Mouse (Mus musculus) midbrain, embryonic 12.5 days (tissue): ENCODE measurements around the gene Wdr46. TPM values are rescaled to one million over a fixed set of nuclear protein-coding genes. Genes with fewer than 3 reads are reported as not detected.

Experiments
- ATAC-seq: fragments of 200-750 bp; cut with Nextera tagmentation; 2 replicates; pipeline ENCODE4 v1.8.0; 2017; ENCODE audit warnings: low read depth, moderate TSS enrichment, moderate library complexity; ENCODE audit not compliant: low FRiP score
- H3K27ac ChIP-seq: fragments of 300-500 bp; sonication (generic); replicated peaks from 2 replicates; pipeline ENCODE4 v1.5.1; 2016; ENCODE audit warnings: mild to moderate bottlenecking
- H3K27me3 ChIP-seq: fragments of 300-500 bp; sonication (generic); 2 replicates; pipeline ENCODE4 v1.6.1; 2016; ENCODE audit warnings: mild to moderate bottlenecking
- H3K36me3 ChIP-seq: fragments of 300-500 bp; sonication (generic); 2 replicates; pipeline ENCODE4 v1.6.1; 2016
- H3K4me1 ChIP-seq: fragments of 300-500 bp; sonication (generic); 2 replicates; pipeline ENCODE4 v1.6.1; 2016
- H3K4me2 ChIP-seq: fragments of 300-500 bp; sonication (generic); replicated peaks from 2 replicates; pipeline ENCODE4 v1.6.1; 2016; ENCODE audit warnings: mild to moderate bottlenecking, moderate library complexity
- H3K4me3 ChIP-seq: fragments of 300-500 bp; sonication (generic); 2 replicates; pipeline ENCODE4 v1.5.1; 2016; ENCODE audit warnings: mild to moderate bottlenecking
- H3K9ac ChIP-seq: fragments of 300-500 bp; sonication (generic); replicated peaks from 2 replicates; pipeline ENCODE4 v1.6.1; 2016; ENCODE audit warnings: mild to moderate bottlenecking, moderate library complexity
- H3K9me3 ChIP-seq: fragments of 300-500 bp; sonication (generic); 2 replicates; pipeline ENCODE4 v1.6.1; 2016; ENCODE audit warnings: mild to moderate bottlenecking
- WGBS: fragments of 180-500 bp; shearing (Covaris S2); methylation state at CpG from one replicate; pipeline ENCODE4 v1.1.7; 2016; 5-methylcytosine and 5-hydroxymethylcytosine counted together
- polyA plus RNA-seq: library from polyadenylated mRNA; unstranded; fragments of >200 nt; fragmentation: Nextera tagmentation; extraction: Ambion mirVana; gene quantifications from 2 replicates; pipeline ENCODE4 v1.2.1, GENCODE M21; 2016

The Wdr46 gene
- polyA plus RNA-seq, 1 experiment from 2014 or later: 37.5 TPM

GRCm38 (mm10) chr17:33921361-33921760, 19.1 kb upstream of the Wdr46 start:
- H3K4me3 ChIP-seq: no peak overlapping the region
- peaks cover 16% of the 10 kb centered on the region; the same call in 1 of the 2 replicates for H3K36me3 ChIP-seq
- 90% methylated on average over 7 of the region's 7 CpGs for WGBS
- ATAC-seq: no peak
- H3K9me3 ChIP-seq: no peaks in the 10 kb centered on the region
- no peak overlapping the region for H3K9ac ChIP-seq
- H3K27me3 ChIP-seq: peaks cover 14% of the 10 kb centered on the region
- peaks cover 40% of the 10 kb centered on the region for H3K4me1 ChIP-seq
- no peak overlapping the region for H3K27ac ChIP-seq
- H3K4me2 ChIP-seq: no peak overlapping the region

DNA sequence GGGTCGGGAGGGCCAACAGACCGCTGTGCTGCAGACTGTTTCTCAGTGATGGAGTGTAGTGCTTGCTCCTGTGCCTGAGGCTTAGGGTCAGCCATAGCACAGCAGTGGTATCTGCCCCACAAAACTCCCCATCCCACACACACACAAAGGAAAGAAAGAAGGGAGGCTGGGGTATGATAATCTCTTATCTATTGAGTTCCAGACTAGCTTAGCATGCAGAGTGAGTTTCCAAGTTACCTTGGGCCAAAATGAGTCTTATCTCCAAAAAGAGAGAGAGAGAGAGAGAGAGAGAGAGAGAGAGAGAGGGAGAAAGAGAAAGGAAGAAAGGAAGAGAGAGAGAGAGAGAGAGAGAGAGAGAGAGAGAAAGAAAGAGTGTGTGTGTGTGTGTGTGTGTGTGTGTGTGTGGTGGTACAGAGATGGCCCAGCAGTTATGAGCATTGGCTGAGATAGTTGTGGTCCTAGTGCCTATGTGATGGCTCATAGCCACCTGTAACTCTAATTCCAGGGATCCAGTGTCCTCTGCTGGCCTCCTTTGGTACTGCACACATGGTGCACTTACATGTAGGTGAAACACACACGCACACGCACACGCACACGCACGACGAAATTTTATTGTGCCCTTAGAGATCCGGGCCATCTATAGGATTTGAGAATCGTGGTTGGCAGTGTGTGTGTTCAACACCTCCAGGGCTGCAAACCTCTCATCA, 15.7 kb upstream of the Wdr46 start:
- 83% methylated on average over 10 of the region's 10 CpGs for WGBS

DNA sequence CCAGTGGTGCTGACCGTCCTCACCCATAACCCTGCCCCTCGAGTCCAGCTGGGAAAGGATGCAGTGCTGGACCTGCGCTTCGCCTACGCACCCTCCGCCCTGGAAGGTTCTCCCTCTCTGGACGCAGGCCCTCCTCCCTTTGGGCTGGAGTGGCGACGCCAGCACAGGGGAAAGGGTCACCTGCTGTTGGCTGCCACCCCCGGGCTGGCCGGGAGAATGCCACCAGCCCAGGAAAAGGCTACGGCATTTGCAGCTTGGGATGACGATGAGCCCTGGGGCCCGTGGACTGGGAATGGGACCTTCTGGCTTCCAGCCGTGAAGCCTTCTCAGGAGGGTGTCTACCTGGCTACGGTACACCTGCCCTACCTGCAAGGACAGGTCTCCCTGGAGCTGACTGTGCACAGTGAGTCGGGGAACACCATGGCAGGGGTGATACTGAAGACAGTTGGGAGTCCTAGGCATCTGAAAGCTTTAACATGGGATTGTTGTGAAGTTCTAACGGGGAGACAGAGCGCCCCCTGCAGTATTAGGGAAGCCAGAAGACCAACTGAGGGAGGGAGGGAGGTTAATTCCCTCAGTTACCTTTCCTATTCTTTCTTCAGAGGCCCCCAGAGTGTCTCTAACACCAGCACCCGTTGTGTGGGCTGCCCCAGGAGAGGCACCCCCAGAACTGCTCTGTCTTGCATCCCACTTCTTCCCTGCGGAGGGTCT, 14.9 kb upstream of the Wdr46 start:
- Histone ChIP-seq H3K4me1 (peaks cover 20% of the 10 kb centered on the region), H3K36me3 (0 out of 2 replicates have a peak, but pooled peaks cover 7% of the 10 kb centered on the region), H3K9me3 (no peaks in the 10 kb centered on the region), H3K27me3 (no peaks in the 10 kb centered on the region), H3K27ac (no peak overlapping the region), H3K4me2 (no peak overlapping the region), H3K4me3 (no peak overlapping the region), H3K9ac (no peak overlapping the region)
- no peak for ATAC-seq
- WGBS: 86% methylated on average over 21 of the region's 21 CpGs

More for the DNA sequence above, 15.7 kb upstream of the Wdr46 start:
- Histone ChIP-seq H3K4me1 (peaks cover 26% of the 10 kb centered on the region), H3K4me3 (no peak overlapping the region), H3K9me3 (no peaks in the 10 kb centered on the region), H3K27ac (no peak overlapping the region), H3K27me3 (no peaks in the 10 kb centered on the region), H3K9ac (no peak overlapping the region), H3K4me2 (no peak overlapping the region), H3K36me3 (0 out of 2 replicates have a peak, but pooled peaks cover 7% of the 10 kb centered on the region)
- ATAC-seq: no peak

- Histone ChIP-seq H3K36me3 (0 out of 2 replicates have a peak, but pooled peaks cover 7% of the 10 kb centered on the region), H3K27ac (no peak overlapping the region), H3K27me3 (no peaks in the 10 kb centered on the region), H3K4me2 (no peak overlapping the region), H3K9ac (0 out of 2 replicates have a peak overlapping the region, but pooled peaks have one; percentile 0), H3K4me1 (peaks cover 22% of the 10 kb centered on the region), H3K9me3 (no peaks in the 10 kb centered on the region), H3K4me3 (no peak overlapping the region)
- no peak for ATAC-seq
- 71% methylated on average over 17 of the region's 17 CpGs for WGBS
Observed at GRCm38 (mm10) chr17:33926207-33926932, 14.1 kb upstream of the Wdr46 start.

- H3K4me3 ChIP-seq: peak overlapping the region; percentile 81
- 64% methylated on average over 21 of the region's 21 CpGs for WGBS
- peak overlapping the region; percentile 97 for H3K4me2 ChIP-seq
- H3K36me3 ChIP-seq: peaks cover 23% of the 10 kb centered on the region
- no peaks in the 10 kb centered on the region for H3K27me3 ChIP-seq
- H3K4me1 ChIP-seq: peaks cover 23% of the 10 kb centered on the region
- H3K9ac ChIP-seq: peak overlapping the region; percentile 90
- no peak for ATAC-seq
- H3K9me3 ChIP-seq: no peaks in the 10 kb centered on the region
- no peak overlapping the region for H3K27ac ChIP-seq
Observed at GRCm38 (mm10) chr17:33928251-33928947, 12.1 kb upstream of the Wdr46 start.

DNA sequence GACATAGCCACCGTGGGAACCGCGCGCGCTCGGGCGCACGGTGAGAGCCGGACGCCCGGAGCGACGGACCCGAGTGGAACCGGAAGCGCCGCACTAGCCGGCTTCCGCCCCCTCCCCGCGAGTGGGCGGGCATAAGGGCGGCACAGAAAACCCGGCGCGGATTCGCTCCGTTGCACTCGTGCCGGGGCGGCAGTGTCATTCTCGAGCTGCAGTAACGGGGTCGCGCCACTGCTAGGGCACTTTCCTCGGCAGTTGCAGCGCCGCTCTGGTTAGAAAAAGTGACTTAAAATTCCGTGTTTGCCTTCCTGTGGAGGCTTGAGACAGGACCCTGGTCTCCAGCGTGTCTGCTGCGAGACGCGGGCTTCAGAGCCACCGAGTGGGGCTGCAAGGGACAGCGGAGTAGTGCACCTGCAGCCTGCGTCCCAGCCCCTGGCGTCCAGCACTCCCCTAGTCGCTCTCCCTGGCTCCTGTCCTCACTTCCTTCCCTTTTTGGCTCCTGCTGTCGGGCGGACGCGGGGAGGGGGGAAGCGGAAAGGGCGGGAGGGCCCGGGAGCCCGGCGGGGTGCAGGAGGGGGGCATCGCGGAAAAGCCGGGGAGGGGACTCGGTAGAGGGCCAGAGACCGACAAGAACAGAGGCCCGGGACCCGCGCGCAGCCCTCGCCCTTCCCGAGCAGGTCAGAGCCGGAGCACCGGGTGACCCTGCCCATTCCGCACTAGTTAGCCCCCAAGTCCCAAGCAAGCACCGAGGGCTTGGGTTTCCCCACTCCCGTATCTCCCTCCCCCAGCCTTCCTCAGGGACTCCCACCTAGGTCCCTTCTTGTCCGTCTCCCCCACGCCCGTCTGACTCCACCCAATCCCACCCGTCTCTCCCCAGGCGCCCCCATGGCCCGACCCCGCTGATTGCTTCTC, 10.8 kb upstream of the Wdr46 start, which contains the start of gene Rgl2:
Gene Rgl2 (plus strand): TSS at position 173 of the 909 bp plus-strand sequence.
- peak within 1 kb of the TSS; percentile 81 for H3K4me3 ChIP-seq
- H3K4me2 ChIP-seq: peak within 1 kb of the TSS; percentile 97
- no peaks in the 10 kb centered on the region for H3K27me3 ChIP-seq
- H3K27ac ChIP-seq: peak within 1 kb of the TSS; percentile 88
- H3K4me1 ChIP-seq: peaks cover 23% of the 10 kb centered on the region
- peak; percentile 81 for ATAC-seq
- peaks cover 35% of the 10 kb centered on the region for H3K36me3 ChIP-seq
- WGBS: under 1% methylated on average over 78 of the region's 80 CpGs
- peak within 1 kb of the TSS; percentile 90 for H3K9ac ChIP-seq
- no peaks in the 10 kb centered on the region for H3K9me3 ChIP-seq

DNA sequence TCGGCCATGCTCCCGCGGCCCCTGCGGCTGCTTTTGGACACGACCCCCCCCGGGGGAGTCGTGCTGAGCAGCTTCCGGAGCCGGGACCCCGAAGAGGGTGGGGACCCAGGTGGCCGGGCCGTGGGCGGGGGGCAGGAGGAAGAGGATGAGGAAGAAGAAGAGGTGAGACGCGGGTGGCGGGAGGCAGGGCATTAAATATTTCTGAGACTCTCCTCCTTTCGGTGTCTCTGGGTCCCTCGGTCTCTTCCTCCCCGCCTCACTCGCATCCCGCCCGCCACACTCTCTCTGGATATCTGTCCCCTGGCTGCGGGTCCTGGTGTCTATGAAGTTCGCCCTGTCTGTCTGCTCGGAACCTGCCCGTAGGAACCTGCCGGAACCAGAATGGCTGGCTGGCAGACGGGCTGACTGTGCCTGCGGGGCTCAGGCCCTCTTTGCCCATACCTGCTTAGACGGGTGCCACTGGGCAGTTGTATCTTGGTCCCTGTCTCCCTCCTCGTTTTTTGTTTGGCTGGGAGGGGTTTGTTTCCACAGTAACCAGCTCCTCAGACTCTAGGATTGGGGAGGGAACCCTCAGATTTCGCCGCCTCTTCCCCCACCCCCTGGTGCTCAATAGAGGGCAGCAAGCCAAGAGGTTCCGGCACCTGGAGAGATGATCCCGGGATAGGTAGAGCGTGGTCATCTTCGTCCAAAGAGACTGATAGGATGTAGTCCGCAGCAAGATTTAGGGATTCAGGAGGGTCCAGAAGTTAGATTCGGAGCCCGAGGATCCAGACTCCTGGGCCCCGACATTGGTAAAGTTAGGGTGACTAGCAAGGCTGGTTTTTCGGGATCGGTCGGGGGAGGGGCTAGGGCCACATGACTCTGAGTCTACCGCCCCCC, 9.9 kb upstream of the Wdr46 start:
- under 1% methylated on average over 45 of the region's 45 CpGs for WGBS
- H3K27ac ChIP-seq: peak overlapping the region; percentile 88
- H3K9me3 ChIP-seq: no peaks in the 10 kb centered on the region
- ATAC-seq: no peak; the same call in 1 of the 2 replicates
- H3K4me2 ChIP-seq: peak overlapping the region; percentile 97
- H3K4me1 ChIP-seq: peaks cover 23% of the 10 kb centered on the region
- H3K4me3 ChIP-seq: peak overlapping the region; percentile 81
- H3K36me3 ChIP-seq: peaks cover 40% of the 10 kb centered on the region
- peak overlapping the region; percentile 90 for H3K9ac ChIP-seq
- H3K27me3 ChIP-seq: no peaks in the 10 kb centered on the region

DNA sequence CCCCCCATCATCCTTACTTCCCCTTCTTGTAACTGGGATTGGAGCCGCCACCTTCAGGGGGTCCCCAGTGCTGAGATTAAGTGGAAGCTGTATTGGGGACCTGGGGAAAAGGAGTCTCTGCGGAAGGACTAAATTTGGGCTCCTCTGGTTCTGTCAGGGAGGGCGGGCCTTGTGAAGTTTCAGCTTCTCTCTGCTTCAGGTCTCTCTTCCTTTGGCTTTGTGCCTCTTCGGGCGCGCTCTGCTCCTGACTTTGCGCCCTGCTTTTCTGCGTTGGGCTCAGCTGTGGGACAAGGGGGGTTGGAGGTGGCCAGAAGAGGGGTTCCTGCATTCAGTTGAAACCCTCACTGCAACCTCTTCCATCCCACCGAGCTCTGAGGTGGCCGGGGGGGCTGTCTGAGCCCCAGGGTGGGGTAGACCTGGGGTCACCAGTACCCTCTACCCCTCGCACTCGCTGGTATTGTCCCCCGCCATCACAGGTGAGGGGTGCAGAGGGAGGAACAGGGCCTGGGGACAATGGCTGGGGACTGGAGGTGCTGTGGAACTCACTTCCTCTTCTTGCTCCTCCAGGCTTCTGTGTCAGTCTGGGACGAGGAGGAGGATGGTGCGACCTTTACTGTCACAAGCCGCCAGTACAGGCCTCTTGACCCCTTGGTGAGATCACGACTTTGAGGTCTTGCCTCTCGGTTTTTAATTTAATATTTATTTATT, 9.1 kb upstream of the Wdr46 start:
- Histone ChIP-seq H3K4me2 (peak overlapping the region; percentile 97), H3K27ac (no peak overlapping the region), H3K27me3 (no peaks in the 10 kb centered on the region), H3K4me1 (peaks cover 23% of the 10 kb centered on the region), H3K9me3 (no peaks in the 10 kb centered on the region), H3K36me3 (peaks cover 47% of the 10 kb centered on the region), H3K4me3 (peak overlapping the region; percentile 81), H3K9ac (peak overlapping the region; percentile 90)
- WGBS: 35% methylated on average over 18 of the region's 18 CpGs
- no peak for ATAC-seq

DNA sequence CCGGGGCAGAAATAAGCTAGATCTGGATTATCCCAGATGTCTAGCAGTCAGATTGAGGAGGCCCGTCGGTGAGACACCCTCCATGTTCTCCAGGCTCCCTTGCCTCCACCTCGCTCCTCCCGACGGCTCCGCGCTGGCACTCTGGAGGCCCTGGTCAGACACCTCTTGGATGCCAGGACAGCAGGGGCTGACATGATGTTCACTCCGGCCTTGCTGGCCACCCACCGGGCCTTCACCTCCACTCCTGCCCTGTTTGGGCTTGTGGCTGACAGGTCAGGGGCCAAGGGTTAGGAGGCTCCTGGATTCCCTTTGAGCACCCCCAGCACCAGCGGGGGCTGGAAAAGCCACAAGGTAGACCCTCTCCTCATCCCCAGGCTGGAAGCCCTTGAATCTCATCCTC, 8.5 kb upstream of the Wdr46 start:
- no peak overlapping the region for H3K4me2 ChIP-seq
- WGBS: 89% methylated on average over 11 of the region's 11 CpGs
- ATAC-seq: no peak
- peaks cover 48% of the 10 kb centered on the region for H3K36me3 ChIP-seq
- peaks cover 23% of the 10 kb centered on the region for H3K4me1 ChIP-seq
- H3K27me3 ChIP-seq: no peaks in the 10 kb centered on the region
- H3K4me3 ChIP-seq: no peak overlapping the region
- no peak overlapping the region for H3K27ac ChIP-seq
- H3K9ac ChIP-seq: no peak overlapping the region
- no peaks in the 10 kb centered on the region for H3K9me3 ChIP-seq

DNA sequence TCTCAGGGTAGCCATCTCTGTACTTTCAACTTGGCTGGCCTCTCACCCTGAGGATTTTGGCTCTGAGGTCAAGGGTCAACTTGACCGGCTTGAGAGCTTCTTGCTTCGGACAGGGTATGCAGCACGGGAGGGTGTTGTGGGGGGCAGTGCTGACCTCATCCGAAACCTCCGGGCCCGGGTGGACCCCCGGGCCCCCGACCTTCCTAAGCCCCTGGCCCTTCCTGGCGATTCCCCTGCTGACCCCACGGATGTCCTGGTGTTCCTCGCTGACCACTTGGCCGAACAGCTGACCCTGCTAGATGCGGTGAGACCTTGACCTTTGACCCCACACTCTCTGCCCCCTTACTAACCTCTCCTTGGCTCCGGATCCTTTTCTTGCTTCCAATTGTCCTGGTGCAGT, 8.0 kb upstream of the Wdr46 start:
- no peak overlapping the region for H3K4me3 ChIP-seq
- peaks cover 50% of the 10 kb centered on the region for H3K36me3 ChIP-seq
- no peak overlapping the region for H3K27ac ChIP-seq
- H3K9me3 ChIP-seq: no peaks in the 10 kb centered on the region
- peaks cover 23% of the 10 kb centered on the region for H3K4me1 ChIP-seq
- H3K4me2 ChIP-seq: no peak overlapping the region
- ATAC-seq: no peak
- 85% methylated on average over 14 of the region's 14 CpGs for WGBS
- H3K27me3 ChIP-seq: no peaks in the 10 kb centered on the region
- no peak overlapping the region for H3K9ac ChIP-seq
